Mouse (Mus musculus) ovary, postnatal 36 days (tissue): ENCODE measurements around the gene Hpd.

Experiments
- DNase-seq: peaks from one replicate; pipeline ENCODE4 v3.0.0; 2022; ENCODE audit warnings: low spot score, mixed read lengths

Hpd gene

GRCm38 (mm10) chr5:123147569-123147968 is 35.0 kb downstream of the Hpd start:
- no peak for DNase-seq

GRCm38 (mm10) chr5:123146357-123146756 is 36.2 kb downstream of the Hpd start:
- DNase-seq = no peak

GRCm38 (mm10) chr5:123144746-123145590 is 37.6 kb downstream of the Hpd start:
- DNase-seq = no peak

- DNase-seq = no peak
These were observed 38.4 kb downstream of the Hpd start for GRCm38 (mm10) chr5:123143971-123144745.

DNA sequence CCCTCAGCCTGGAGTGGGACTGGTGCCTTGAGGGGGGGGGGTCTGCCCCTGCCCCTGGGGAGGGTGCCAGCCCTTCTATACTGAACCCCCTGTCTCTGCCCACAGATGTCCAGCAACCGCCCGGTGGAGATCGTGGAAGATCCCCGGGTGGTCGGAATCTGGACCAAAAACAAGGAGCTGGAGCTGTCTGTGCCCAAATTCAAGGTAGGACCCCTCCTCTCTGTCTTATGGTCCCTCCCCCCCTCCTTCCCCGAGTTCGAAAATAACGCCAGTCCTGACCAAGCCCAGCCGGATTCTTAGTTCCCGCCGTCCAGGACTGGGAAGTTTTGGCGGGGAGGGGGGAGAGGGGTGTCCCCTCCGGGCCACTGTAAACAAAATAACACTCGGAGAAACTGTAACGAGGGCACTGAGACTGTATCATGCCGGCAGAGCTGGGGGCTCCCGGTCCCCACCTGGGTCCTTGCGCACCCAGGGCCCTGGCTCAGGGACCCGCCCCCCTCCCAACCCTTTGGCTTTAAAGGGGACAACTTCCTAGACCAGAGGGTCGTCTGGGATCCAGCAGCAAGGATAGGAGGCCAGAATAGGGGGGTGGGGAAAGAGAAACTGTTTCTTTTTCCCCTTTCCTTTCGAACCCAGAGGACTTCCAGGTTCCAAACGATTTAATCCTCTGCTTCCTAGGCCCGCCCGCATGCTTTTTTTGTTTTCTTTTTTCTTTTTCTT is 39.1 kb downstream of the Hpd start:
- DNase-seq = no peak

GRCm38 (mm10) chr5:123142161-123143157 is 40.1 kb downstream of the Hpd start, which contains the start of gene Setd1b:
Gene Setd1b, plus strand, starts transcription at chr5:123142193.
- peak; percentile 67 for DNase-seq

GRCm38 (mm10) chr5:123141555-123142160 is 40.9 kb downstream of the Hpd start:
- peak; percentile 68 for DNase-seq

DNA sequence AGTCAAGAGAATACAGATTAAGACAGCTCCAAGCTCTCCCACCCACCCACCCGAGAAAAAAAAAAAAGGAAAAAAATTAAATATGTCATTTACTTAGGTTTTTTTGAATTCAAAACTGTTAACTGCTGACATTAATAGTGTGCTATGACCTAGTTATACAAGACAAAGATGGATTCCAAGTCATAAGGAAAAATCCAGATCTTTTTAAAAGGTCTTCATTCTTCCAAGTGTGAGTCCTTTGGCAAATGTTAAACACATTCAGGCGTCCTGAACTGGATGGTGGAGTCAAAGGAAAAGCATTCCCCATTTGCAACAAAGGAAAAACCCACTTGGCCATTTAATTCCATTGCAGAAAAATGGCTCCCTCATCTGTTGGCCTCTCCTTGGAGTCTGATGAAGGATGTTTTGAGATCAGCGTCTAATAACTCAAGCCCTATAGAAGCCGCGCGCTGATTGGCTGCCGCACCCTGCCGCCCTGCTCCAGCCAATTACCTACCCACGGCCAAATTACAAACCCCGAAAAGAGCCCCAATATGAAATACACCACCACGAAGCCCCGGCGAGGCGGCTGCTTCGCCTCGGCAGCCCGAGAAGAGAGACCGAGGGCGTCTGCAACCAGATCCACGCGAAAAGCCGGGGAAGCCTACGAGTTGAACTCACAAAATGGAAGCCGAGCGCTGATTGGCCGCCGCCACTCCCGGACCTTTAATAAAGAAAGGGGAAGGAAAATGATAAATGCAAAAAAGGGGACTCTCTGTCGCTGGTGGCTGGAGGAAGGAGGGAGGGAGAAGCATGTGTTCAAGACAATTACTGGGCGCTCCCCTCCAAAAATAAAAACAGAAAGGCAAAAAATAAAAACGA is 41.6 kb downstream of the Hpd start:
- peak; percentile 89 for DNase-seq

DNA sequence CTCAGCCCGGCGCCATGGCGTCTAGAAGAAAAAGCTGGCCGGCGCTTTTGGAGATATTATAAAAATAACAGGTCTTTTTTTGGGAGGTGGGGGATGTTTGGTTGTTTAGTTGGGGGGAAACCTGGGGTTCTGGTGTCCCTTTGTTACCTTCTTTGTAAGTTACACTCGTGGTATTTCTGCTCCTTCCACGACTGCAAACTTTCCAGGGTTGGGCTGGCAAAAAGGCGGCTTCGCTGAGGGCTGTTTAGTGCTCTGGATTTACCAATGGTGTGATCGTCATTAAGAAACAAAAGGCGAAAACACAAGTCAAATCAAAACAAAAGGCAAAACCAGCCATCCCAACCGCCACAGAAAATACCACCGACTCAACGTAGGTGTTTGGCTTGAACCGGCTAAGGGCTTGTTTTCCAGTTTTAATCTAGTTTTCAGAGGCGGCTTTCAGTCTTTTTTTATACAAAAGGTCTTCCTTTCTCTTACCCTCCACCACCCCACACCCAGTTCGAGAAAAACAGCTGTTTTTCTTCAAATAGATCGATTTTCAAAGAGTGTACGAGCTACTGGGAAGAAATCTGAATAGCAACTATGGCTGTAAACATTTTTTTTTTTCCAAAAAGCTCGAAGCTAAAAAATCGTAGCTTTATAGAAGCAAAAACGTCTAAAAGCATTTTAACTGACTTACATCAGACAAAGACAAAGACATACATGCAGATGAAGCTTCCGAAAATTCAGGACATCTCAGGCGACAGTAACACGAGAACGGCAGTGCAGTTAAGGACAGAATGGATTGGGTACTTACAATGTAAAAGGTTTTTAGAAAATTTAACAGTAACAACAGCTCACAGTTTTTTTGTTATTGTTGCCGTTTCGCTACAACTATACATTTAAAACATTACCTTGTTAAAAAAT is 42.6 kb downstream of the Hpd start:
- no peak for DNase-seq

GRCm38 (mm10) chr5:123138953-123139721 is 43.4 kb downstream of the Hpd start:
- DNase-seq = peak; percentile 84

GRCm38 (mm10) chr5:123138230-123138911 is 44.2 kb downstream of the Hpd start:
- DNase-seq = peak; percentile 79

DNA sequence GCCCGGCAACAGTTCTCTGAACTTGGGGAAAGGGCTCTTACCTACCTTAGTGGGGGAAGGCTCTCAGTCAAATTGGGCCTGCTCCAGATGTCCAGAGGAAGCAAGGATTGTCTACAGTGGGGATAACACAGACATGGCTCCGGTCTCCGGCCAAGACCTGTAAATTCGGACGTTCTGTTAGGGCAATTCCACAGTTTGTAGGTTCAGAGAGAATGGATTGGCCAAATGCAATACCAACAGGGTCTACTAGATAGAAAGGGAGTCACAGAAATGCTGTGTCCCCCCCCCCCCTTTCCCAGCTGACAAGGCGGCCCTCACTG is 44.7 kb downstream of the Hpd start:
- no peak for DNase-seq

GRCm38 (mm10) chr5:123137044-123137909 is 45.2 kb downstream of the Hpd start:
- DNase-seq = peak; percentile 84

DNA sequence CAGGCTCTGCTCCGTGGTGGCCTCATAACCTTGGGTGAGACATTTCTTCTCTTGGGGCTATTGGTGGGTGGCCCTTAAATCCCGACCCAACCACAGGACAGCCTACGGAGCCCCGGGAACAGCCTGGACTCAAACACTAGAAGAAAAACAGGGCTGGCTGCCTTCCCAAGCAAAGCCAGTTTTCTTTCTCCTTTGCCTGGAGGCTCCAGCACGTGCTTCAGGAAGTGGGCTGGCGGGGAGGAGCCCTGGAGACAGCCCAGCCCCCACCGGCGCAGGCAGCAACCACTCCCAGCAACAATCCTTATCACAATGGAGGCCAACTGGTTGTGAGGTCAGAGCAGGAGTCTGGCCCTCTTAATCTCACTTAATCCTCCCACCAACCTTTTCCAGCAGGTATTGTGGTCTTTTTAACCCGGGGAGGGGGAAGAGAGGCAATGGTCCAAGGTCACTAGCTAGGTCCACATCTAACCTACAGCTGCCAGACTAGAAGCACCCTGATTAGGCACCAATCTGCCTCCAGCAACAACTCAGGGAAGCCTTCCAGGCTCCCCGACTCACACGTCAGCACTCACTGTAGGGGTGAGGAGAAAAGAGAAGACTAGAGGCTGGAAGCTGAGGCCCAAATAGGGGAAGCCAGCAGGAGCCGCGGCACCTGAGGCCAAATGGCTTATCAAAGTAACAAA is 46.0 kb downstream of the Hpd start:
- DNase-seq = peak; percentile 93

DNA sequence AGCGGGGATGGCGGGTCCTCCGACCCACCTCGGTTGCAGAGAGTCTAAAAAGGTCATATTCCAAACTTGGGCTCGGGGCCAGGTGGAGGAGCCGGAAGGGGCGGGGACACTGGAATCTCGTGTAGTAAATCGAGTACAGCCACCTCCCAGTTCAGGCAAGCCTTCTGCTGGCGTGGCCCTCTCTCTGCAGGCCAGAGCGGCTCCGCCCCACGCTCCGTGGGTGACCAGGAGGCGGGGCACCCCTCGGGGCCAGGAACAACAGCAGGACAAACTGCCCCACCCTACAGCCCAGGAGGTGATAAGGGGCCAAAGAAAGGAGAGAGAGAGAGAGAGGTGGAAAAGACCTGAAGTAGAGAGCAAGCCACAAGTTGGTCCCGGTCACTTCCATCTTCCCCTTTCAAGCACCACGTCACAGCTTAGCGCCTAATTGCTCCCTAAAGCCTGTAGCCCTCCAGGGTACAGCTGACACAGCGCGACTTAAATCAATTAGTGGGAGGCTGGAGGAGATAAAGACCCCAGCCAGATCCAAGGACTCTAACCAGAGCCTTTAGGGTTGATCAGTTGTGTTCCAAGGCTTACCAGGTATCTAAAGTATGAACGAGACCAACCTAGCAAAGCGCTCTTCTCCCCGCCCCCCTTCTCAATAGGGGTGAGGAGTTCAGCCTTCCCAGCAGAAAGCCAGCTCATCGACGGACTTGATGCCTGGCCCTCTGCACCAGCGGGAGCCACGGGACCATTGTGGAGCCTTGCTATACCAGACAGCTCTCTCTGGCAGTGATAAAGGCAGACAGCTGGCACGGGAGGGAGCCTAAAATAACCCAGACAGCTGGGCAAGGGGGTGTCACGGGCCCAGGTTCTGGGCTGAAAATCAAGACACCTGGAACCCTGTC is 46.8 kb downstream of the Hpd start:
- peak; percentile 88 for DNase-seq
